Mouse (Mus musculus): ENCODE results near the gene Frmd4a.

Frmd4a gene

GRCm38 (mm10) chr2:4636656-4637055 lies 619.1 kb downstream of the Frmd4a start:
- DNase-seq = no peak

- DNase-seq = no peak
Measured at GRCm38 (mm10) chr2:4638189-4638588, 620.7 kb downstream of the Frmd4a start.

GRCm38 (mm10) chr2:4645066-4645465 lies 627.5 kb downstream of the Frmd4a start:
- no peak for DNase-seq

GRCm38 (mm10) chr2:4648094-4648493 lies 630.6 kb downstream of the Frmd4a start:
- DNase-seq = no peak

GRCm38 (mm10) chr2:4649646-4650045 lies 632.1 kb downstream of the Frmd4a start:
- no peak for DNase-seq

- DNase-seq = peak; percentile 89 to 92
Measured at GRCm38 (mm10) chr2:4651500-4652285, 634.2 kb downstream of the Frmd4a start, which contains the start of gene Prpf18. Prpf18 (minus strand) TSS chr2:4652113.

GRCm38 (mm10) chr2:4660677-4661076 lies 643.2 kb downstream of the Frmd4a start:
- no peak for DNase-seq

All from lung, postnatal 4 days (tissue).